Mouse (Mus musculus): Measurements from ENCODE around the gene Cavin1. TPM values are rescaled to one million over a fixed set of nuclear protein-coding genes. Genes with fewer than 3 reads are reported as not detected.

Gene Cavin1
- polyA plus RNA-seq, 1 experiment from 2014 or later, result 152 TPM

DNA sequence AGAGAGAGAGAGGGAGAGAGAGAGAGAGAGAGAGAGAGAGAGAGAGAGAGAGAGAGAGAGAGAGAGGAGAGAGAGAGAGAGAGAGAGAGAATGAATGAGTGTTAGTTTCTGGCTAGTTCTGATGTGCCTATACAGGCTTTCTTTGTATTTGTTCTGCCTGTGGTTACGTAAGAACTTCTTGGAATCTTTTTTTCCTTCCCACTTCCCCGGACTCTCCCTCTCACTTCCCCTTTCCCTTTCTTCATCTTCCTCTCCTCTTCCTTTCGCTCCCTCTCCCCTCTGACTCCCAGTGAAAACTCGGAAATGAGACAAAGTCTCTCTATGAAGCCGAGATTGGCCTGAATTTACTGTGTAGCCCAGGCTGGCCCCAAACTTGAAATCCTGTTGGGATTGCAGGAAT lies 24.0 kb upstream of the Cavin1 start:
- no peak for ATAC-seq (ENCODE audit: insufficient number of reproducible peaks, insufficient read depth, low FRiP score, low TSS enrichment, low read depth)
- 75% methylated on average over 5 of the region's 5 CpGs for WGBS
- Histone ChIP-seq H3K36me3 (no peaks in the 10 kb centered on the region), H3K4me2 (no peak overlapping the region), H3K9ac (no peak overlapping the region), H3K27ac (no peak overlapping the region), H3K9me3 (no peaks in the 10 kb centered on the region), H3K27me3 (peaks cover 4% of the 10 kb centered on the region), H3K4me1 (no peaks in the 10 kb centered on the region), H3K4me3 (no peak overlapping the region)

DNA sequence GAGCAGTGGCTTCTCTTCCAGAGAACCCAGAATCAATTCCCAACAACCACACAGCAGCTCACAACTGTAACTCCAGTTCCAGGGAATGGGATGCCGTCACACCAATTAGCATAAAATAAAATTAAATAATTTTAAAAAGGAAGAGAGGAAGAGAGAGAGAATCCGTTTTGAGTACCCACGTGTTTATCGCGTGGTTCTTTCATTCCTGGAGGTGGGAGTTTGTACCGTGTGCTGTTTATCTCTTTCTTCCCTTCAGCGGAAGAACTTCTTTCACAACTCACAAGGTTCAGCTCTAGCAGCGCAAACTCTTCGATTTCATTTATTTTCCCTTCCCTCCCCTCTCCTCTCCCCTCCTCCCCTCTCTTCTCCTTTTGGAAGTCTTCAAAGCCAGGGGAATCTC lies 23.5 kb upstream of the Cavin1 start:
- WGBS, result 62% methylated on average over 9 of the region's 9 CpGs

GRCm38 (mm10) chr11:100993437-100993836 lies 22.8 kb upstream of the Cavin1 start:
- Histone ChIP-seq H3K27ac (no peak overlapping the region), H3K27me3 (peaks cover 4% of the 10 kb centered on the region; the same call in 1 of the 2 replicates), H3K9ac (no peak overlapping the region), H3K9me3 (no peaks in the 10 kb centered on the region), H3K4me3 (no peak overlapping the region), H3K4me2 (no peak overlapping the region), H3K36me3 (no peaks in the 10 kb centered on the region), H3K4me1 (no peaks in the 10 kb centered on the region)
- ATAC-seq (ENCODE audit: insufficient number of reproducible peaks, insufficient read depth, low FRiP score, low TSS enrichment, low read depth), result no peak
- WGBS, result 70% methylated on average over 2 of the region's 2 CpGs

More for the DNA sequence above, 23.5 kb upstream of the Cavin1 start:
- ATAC-seq (ENCODE audit: insufficient number of reproducible peaks, insufficient read depth, low FRiP score, low TSS enrichment, low read depth), result no peak
- Histone ChIP-seq H3K4me2 (no peak overlapping the region), H3K9me3 (no peaks in the 10 kb centered on the region), H3K36me3 (no peaks in the 10 kb centered on the region), H3K4me1 (no peaks in the 10 kb centered on the region), H3K27ac (no peak overlapping the region), H3K4me3 (no peak overlapping the region), H3K27me3 (peaks cover 4% of the 10 kb centered on the region), H3K9ac (no peak overlapping the region)

- ATAC-seq (ENCODE audit: insufficient number of reproducible peaks, insufficient read depth, low FRiP score, low TSS enrichment, low read depth), result no peak
- Histone ChIP-seq H3K9ac (no peak overlapping the region), H3K36me3 (no peaks in the 10 kb centered on the region), H3K4me3 (no peak overlapping the region), H3K4me2 (no peak overlapping the region), H3K4me1 (no peaks in the 10 kb centered on the region), H3K9me3 (no peaks in the 10 kb centered on the region), H3K27me3 (peaks cover 4% of the 10 kb centered on the region; the same call in 1 of the 2 replicates), H3K27ac (no peak overlapping the region)
- WGBS, result 30% methylated on average over 6 of the region's 6 CpGs
Measured at GRCm38 (mm10) chr11:100991027-100991534, 20.4 kb upstream of the Cavin1 start.

- Histone ChIP-seq H3K27ac (no peak overlapping the region), H3K36me3 (no peaks in the 10 kb centered on the region), H3K9me3 (no peaks in the 10 kb centered on the region), H3K27me3 (no peaks in the 10 kb centered on the region), H3K4me1 (no peaks in the 10 kb centered on the region), H3K9ac (no peak overlapping the region), H3K4me3 (no peak overlapping the region), H3K4me2 (no peak overlapping the region)
- 60% methylated on average over 2 of the region's 2 CpGs for WGBS
- ATAC-seq (ENCODE audit: insufficient number of reproducible peaks, insufficient read depth, low FRiP score, low TSS enrichment, low read depth), result no peak
Measured at GRCm38 (mm10) chr11:100989666-100990065, 19.0 kb upstream of the Cavin1 start.

GRCm38 (mm10) chr11:100988674-100989073 lies 18.0 kb upstream of the Cavin1 start:
- WGBS, result 71% methylated on average over 3 of the region's 3 CpGs
- H3K4me2 ChIP-seq, result no peak overlapping the region
- H3K36me3 ChIP-seq, result no peaks in the 10 kb centered on the region
- no peaks in the 10 kb centered on the region for H3K27me3 ChIP-seq
- no peak overlapping the region for H3K9ac ChIP-seq
- H3K4me3 ChIP-seq, result no peak overlapping the region
- no peak for ATAC-seq (ENCODE audit: insufficient number of reproducible peaks, insufficient read depth, low FRiP score, low TSS enrichment, low read depth)
- no peaks in the 10 kb centered on the region for H3K4me1 ChIP-seq
- no peaks in the 10 kb centered on the region for H3K9me3 ChIP-seq
- H3K27ac ChIP-seq, result no peak overlapping the region

DNA sequence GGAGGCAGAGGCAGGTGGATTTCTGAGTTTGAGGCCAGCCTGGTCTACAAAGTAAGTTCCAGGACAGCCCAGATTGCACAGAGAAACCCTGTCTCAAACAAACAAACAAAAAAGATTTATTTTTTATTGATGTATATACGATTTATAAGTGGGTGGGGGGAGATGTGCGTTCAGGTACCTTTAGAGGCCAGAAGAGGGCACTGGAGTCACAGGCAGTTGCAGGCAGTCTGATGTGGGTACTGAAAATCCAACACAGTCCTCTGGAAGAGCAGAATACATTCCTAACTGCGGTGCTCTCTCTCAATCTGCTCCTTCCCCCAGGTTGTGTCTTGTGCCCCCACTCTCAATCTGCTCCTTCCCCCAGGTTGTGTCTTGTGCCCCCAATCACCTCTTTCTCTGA lies 14.9 kb upstream of the Cavin1 start:
- ATAC-seq (ENCODE audit: insufficient number of reproducible peaks, insufficient read depth, low FRiP score, low TSS enrichment, low read depth), result no peak
- 50% methylated on average over 3 of the region's 3 CpGs for WGBS
- H3K27ac ChIP-seq, result no peak overlapping the region

GRCm38 (mm10) chr11:100983778-100984131 lies 13.1 kb upstream of the Cavin1 start:
- 79% methylated on average over 7 of the region's 7 CpGs for WGBS
- Histone ChIP-seq H3K27ac (no peak overlapping the region), H3K4me1 (peaks cover 10% of the 10 kb centered on the region), H3K9me3 (no peaks in the 10 kb centered on the region), H3K27me3 (peaks cover 23% of the 10 kb centered on the region), H3K36me3 (no peaks in the 10 kb centered on the region), H3K4me3 (no peak overlapping the region), H3K9ac (peak overlapping the region; percentile 67), H3K4me2 (0 out of 2 replicates have a peak overlapping the region, but pooled peaks have one; percentile 76)
- ATAC-seq (ENCODE audit: insufficient number of reproducible peaks, insufficient read depth, low FRiP score, low TSS enrichment, low read depth), result no peak

More for the DNA sequence above, 14.9 kb upstream of the Cavin1 start:
- H3K36me3 ChIP-seq, result no peaks in the 10 kb centered on the region
- H3K27me3 ChIP-seq, result peaks cover 17% of the 10 kb centered on the region
- no peak overlapping the region for H3K9ac ChIP-seq
- peaks cover 6% of the 10 kb centered on the region for H3K4me1 ChIP-seq
- no peaks in the 10 kb centered on the region for H3K9me3 ChIP-seq
- H3K4me3 ChIP-seq, result no peak overlapping the region
- H3K4me2 ChIP-seq, result no peak overlapping the region

- WGBS, result 3% methylated on average over 20 of the region's 20 CpGs
- Histone ChIP-seq H3K4me2 (peak overlapping the region; percentile 76), H3K4me1 (peaks cover 10% of the 10 kb centered on the region), H3K9ac (peak overlapping the region; percentile 67), H3K9me3 (no peaks in the 10 kb centered on the region), H3K36me3 (no peaks in the 10 kb centered on the region), H3K27me3 (peaks cover 23% of the 10 kb centered on the region), H3K4me3 (peak overlapping the region; percentile 43), H3K27ac (no peak overlapping the region)
- ATAC-seq (ENCODE audit: insufficient number of reproducible peaks, insufficient read depth, low FRiP score, low TSS enrichment, low read depth), result peak; percentile 37; the same call in 1 of the 2 replicates
Measured at GRCm38 (mm10) chr11:100983125-100983777, 12.6 kb upstream of the Cavin1 start.

GRCm38 (mm10) chr11:100982087-100982486 lies 11.4 kb upstream of the Cavin1 start:
- Histone ChIP-seq H3K4me3 (no peak overlapping the region), H3K9ac (no peak overlapping the region), H3K27me3 (peaks cover 23% of the 10 kb centered on the region), H3K36me3 (no peaks in the 10 kb centered on the region), H3K4me1 (peaks cover 10% of the 10 kb centered on the region), H3K4me2 (no peak overlapping the region), H3K9me3 (no peaks in the 10 kb centered on the region), H3K27ac (no peak overlapping the region)
- 12% methylated on average over 8 of the region's 8 CpGs for WGBS
- ATAC-seq (ENCODE audit: insufficient number of reproducible peaks, insufficient read depth, low FRiP score, low TSS enrichment, low read depth), result no peak

- Histone ChIP-seq H3K4me1 (peaks cover 10% of the 10 kb centered on the region), H3K9ac (no peak overlapping the region), H3K27ac (no peak overlapping the region), H3K4me2 (no peak overlapping the region), H3K36me3 (no peaks in the 10 kb centered on the region), H3K27me3 (peaks cover 23% of the 10 kb centered on the region), H3K9me3 (no peaks in the 10 kb centered on the region), H3K4me3 (no peak overlapping the region)
- ATAC-seq (ENCODE audit: insufficient number of reproducible peaks, insufficient read depth, low FRiP score, low TSS enrichment, low read depth), result no peak
- WGBS, result 64% methylated on average over 3 of the region's 3 CpGs
Measured at GRCm38 (mm10) chr11:100981236-100981635, 10.5 kb upstream of the Cavin1 start.

GRCm38 (mm10) chr11:100980438-100980837 lies 9.8 kb upstream of the Cavin1 start:
- Histone ChIP-seq H3K27me3 (peaks cover 23% of the 10 kb centered on the region), H3K9me3 (peaks cover 4% of the 10 kb centered on the region; the same call in 1 of the 2 replicates), H3K4me2 (no peak overlapping the region), H3K27ac (no peak overlapping the region), H3K9ac (no peak overlapping the region), H3K36me3 (no peaks in the 10 kb centered on the region), H3K4me1 (peaks cover 10% of the 10 kb centered on the region), H3K4me3 (no peak overlapping the region)
- 74% methylated on average over 1 of the region's 1 CpGs for WGBS
- no peak for ATAC-seq (ENCODE audit: insufficient number of reproducible peaks, insufficient read depth, low FRiP score, low TSS enrichment, low read depth)

Measured in embryonic facial prominence, embryonic 13.5 days (tissue).